Mouse (Mus musculus) forebrain, embryonic 10.5 days (tissue): Measurements from ENCODE around the gene Hes1. TPM values are rescaled to one million over a fixed set of nuclear protein-coding genes. Genes with fewer than 3 reads are reported as not detected.
A peak's percentile ranks its signal among the peaks of the same experiment; 100 is the strongest.

ENCODE experiments used
- DNase-seq: peaks from one replicate; pipeline ENCODE4 v3.0.0-alpha.2; 2017; ENCODE audit warnings: low spot score; ENCODE audit errors: extremely low spot score
- H3K27ac ChIP-seq: fragments of 300-500 bp; sonication (generic); 2 replicates; pipeline ENCODE4 v1.5.1; 2016; ENCODE audit warnings: mild to moderate bottlenecking
- H3K27me3 ChIP-seq: fragments of 300-500 bp; sonication (generic); 2 replicates; pipeline ENCODE4 v1.6.1; 2016; ENCODE audit warnings: mild to moderate bottlenecking; ENCODE audit not compliant: poor library complexity, severe bottlenecking
- H3K36me3 ChIP-seq: fragments of 300-500 bp; sonication (generic); replicated peaks from 2 replicates; pipeline ENCODE4 v1.6.1; 2016; ENCODE audit warnings: mild to moderate bottlenecking, moderate library complexity
- H3K4me1 ChIP-seq: fragments of 300-500 bp; sonication (generic); 2 replicates; pipeline ENCODE4 v1.6.1; 2016
- H3K4me3 ChIP-seq: fragments of 300-500 bp; sonication (generic); 2 replicates; pipeline ENCODE4 v1.5.1; 2016; ENCODE audit warnings: mild to moderate bottlenecking, moderate library complexity
- H3K9me3 ChIP-seq: fragments of 300-500 bp; sonication (generic); 2 replicates; pipeline ENCODE4 v1.6.1; 2016; ENCODE audit warnings: mild to moderate bottlenecking, moderate library complexity
- WGBS: fragments of 180-500 bp; shearing (Covaris S2); methylation state at CpG from one replicate; pipeline ENCODE4 v1.1.7; 2016; 5-methylcytosine and 5-hydroxymethylcytosine counted together
- polyA plus RNA-seq: library from polyadenylated mRNA; unstranded; fragments of >200 nt; fragmentation: Nextera tagmentation; extraction: Ambion mirVana; gene quantifications from 2 replicates; pipeline ENCODE4 v1.2.1, GENCODE M21; 2016

Hes1 gene
- polyA plus RNA-seq, result 42.5 and 49.0 TPM in 2 replicates

GRCm38 (mm10) chr16:30063984-30064453 is at the start of gene Hes1:
TSS of gene Hes1 (plus strand) at chr16:30064384.
- peaks cover 88% of the 10 kb centered on the region for H3K4me1 ChIP-seq

GRCm38 (mm10) chr16:30016064-30016463 is 48.1 kb upstream of the Hes1 start:
- peaks cover 48% of the 10 kb centered on the region for H3K4me1 ChIP-seq
- WGBS, result 76% methylated on average over 3 of the region's 3 CpGs
- H3K27ac ChIP-seq, result no peak overlapping the region
- peaks cover 71% of the 10 kb centered on the region for H3K27me3 ChIP-seq
- H3K9me3 ChIP-seq, result peaks cover 4% of the 10 kb centered on the region
- no peak for DNase-seq
- no peaks in the 10 kb centered on the region for H3K36me3 ChIP-seq
- H3K4me3 ChIP-seq, result no peak overlapping the region

More at GRCm38 (mm10) chr16:30063984-30064453, at the start of gene Hes1:
- under 1% methylated on average over 53 of the region's 57 CpGs for WGBS
- Histone ChIP-seq H3K27me3 (peaks cover 37% of the 10 kb centered on the region), H3K9me3 (no peaks in the 10 kb centered on the region), H3K4me3 (peak within 1 kb of the TSS; percentile 89), H3K36me3 (peaks cover 9% of the 10 kb centered on the region), H3K27ac (peak within 1 kb of the TSS; percentile 99)
- DNase-seq, result peak; percentile 94

- no peak for DNase-seq
- H3K9me3 ChIP-seq, result no peaks in the 10 kb centered on the region
- peak overlapping the region; percentile 27 for H3K4me3 ChIP-seq
- H3K36me3 ChIP-seq, result no peaks in the 10 kb centered on the region
- H3K27ac ChIP-seq, result peak overlapping the region; percentile 78
- 17% methylated on average over 13 of the region's 13 CpGs for WGBS
- H3K4me1 ChIP-seq, result peaks cover 77% of the 10 kb centered on the region
- peaks cover 81% of the 10 kb centered on the region for H3K27me3 ChIP-seq
Observed at GRCm38 (mm10) chr16:30020124-30020523, 44.1 kb upstream of the Hes1 start.

GRCm38 (mm10) chr16:30022352-30022751 is 41.8 kb upstream of the Hes1 start:
- Histone ChIP-seq H3K36me3 (no peaks in the 10 kb centered on the region), H3K4me1 (peaks cover 71% of the 10 kb centered on the region), H3K27ac (peak overlapping the region; percentile 57; the same call in 1 of the 2 replicates), H3K4me3 (no peak overlapping the region), H3K27me3 (peaks cover 93% of the 10 kb centered on the region), H3K9me3 (no peaks in the 10 kb centered on the region)
- WGBS, result 53% methylated on average over 6 of the region's 6 CpGs
- DNase-seq, result no peak

- H3K36me3 ChIP-seq, result no peaks in the 10 kb centered on the region
- 54% methylated on average over 16 of the region's 16 CpGs for WGBS
- no peak for DNase-seq
- H3K9me3 ChIP-seq, result no peaks in the 10 kb centered on the region
- H3K4me3 ChIP-seq, result no peak overlapping the region
- peaks cover 78% of the 10 kb centered on the region for H3K4me1 ChIP-seq
- H3K27ac ChIP-seq, result peak overlapping the region; percentile 57
- peaks cover 88% of the 10 kb centered on the region for H3K27me3 ChIP-seq
Observed at GRCm38 (mm10) chr16:30022890-30023797, 41.0 kb upstream of the Hes1 start.

GRCm38 (mm10) chr16:30024681-30025262 is 39.4 kb upstream of the Hes1 start:
- no peak for DNase-seq
- Histone ChIP-seq H3K27ac (peak overlapping the region; percentile 48; the same call in 1 of the 2 replicates), H3K4me1 (peaks cover 78% of the 10 kb centered on the region), H3K4me3 (no peak overlapping the region), H3K9me3 (no peaks in the 10 kb centered on the region), H3K36me3 (no peaks in the 10 kb centered on the region), H3K27me3 (peaks cover 74% of the 10 kb centered on the region)
- WGBS, result 74% methylated on average over 9 of the region's 9 CpGs

GRCm38 (mm10) chr16:30028184-30028583 is 36.0 kb upstream of the Hes1 start:
- Histone ChIP-seq H3K4me3 (peak overlapping the region; percentile 19; the same call in 1 of the 2 replicates), H3K27ac (peak overlapping the region; percentile 83), H3K4me1 (peaks cover 65% of the 10 kb centered on the region), H3K36me3 (no peaks in the 10 kb centered on the region), H3K9me3 (no peaks in the 10 kb centered on the region), H3K27me3 (peaks cover 61% of the 10 kb centered on the region)
- 22% methylated on average over 6 of the region's 6 CpGs for WGBS
- DNase-seq, result peak; percentile 42

GRCm38 (mm10) chr16:30029264-30030003 is 34.8 kb upstream of the Hes1 start:
- H3K36me3 ChIP-seq, result no peaks in the 10 kb centered on the region
- DNase-seq, result no peak
- peak overlapping the region; percentile 62 for H3K27ac ChIP-seq
- peaks cover 65% of the 10 kb centered on the region for H3K4me1 ChIP-seq
- 69% methylated on average over 12 of the region's 12 CpGs for WGBS
- peaks cover 59% of the 10 kb centered on the region for H3K27me3 ChIP-seq
- no peaks in the 10 kb centered on the region for H3K9me3 ChIP-seq
- H3K4me3 ChIP-seq, result no peak overlapping the region

- no peak for DNase-seq
- Histone ChIP-seq H3K4me1 (peaks cover 59% of the 10 kb centered on the region), H3K4me3 (no peak overlapping the region), H3K9me3 (no peaks in the 10 kb centered on the region), H3K36me3 (no peaks in the 10 kb centered on the region), H3K27me3 (peaks cover 60% of the 10 kb centered on the region), H3K27ac (no peak overlapping the region)
- 87% methylated on average over 2 of the region's 2 CpGs for WGBS
Observed at GRCm38 (mm10) chr16:30032326-30032904, 31.8 kb upstream of the Hes1 start.

- Histone ChIP-seq H3K27ac (no peak overlapping the region), H3K9me3 (no peaks in the 10 kb centered on the region), H3K36me3 (no peaks in the 10 kb centered on the region), H3K27me3 (peaks cover 67% of the 10 kb centered on the region), H3K4me3 (no peak overlapping the region), H3K4me1 (peaks cover 59% of the 10 kb centered on the region)
- DNase-seq, result no peak
- 83% methylated on average over 3 of the region's 3 CpGs for WGBS
Observed at GRCm38 (mm10) chr16:30033390-30033789, 30.8 kb upstream of the Hes1 start.

GRCm38 (mm10) chr16:30034001-30034400 is 30.2 kb upstream of the Hes1 start:
- no peak for DNase-seq
- no peaks in the 10 kb centered on the region for H3K9me3 ChIP-seq
- H3K4me3 ChIP-seq, result no peak overlapping the region
- WGBS, result 49% methylated on average over 4 of the region's 4 CpGs
- no peaks in the 10 kb centered on the region for H3K36me3 ChIP-seq
- H3K4me1 ChIP-seq, result peaks cover 59% of the 10 kb centered on the region
- H3K27ac ChIP-seq, result peak overlapping the region; percentile 71
- peaks cover 73% of the 10 kb centered on the region for H3K27me3 ChIP-seq

GRCm38 (mm10) chr16:30034521-30034920 is 29.7 kb upstream of the Hes1 start:
- peaks cover 59% of the 10 kb centered on the region for H3K4me1 ChIP-seq
- WGBS, result 66% methylated on average over 6 of the region's 6 CpGs
- peaks cover 78% of the 10 kb centered on the region for H3K27me3 ChIP-seq
- H3K9me3 ChIP-seq, result no peaks in the 10 kb centered on the region
- no peak for DNase-seq
- peak overlapping the region; percentile 71 for H3K27ac ChIP-seq
- H3K4me3 ChIP-seq, result no peak overlapping the region
- H3K36me3 ChIP-seq, result no peaks in the 10 kb centered on the region
